Mouse (Mus musculus) brain, embryonic 14.5 days (tissue): ENCODE results near the gene Aagab. TPM values are rescaled to one million over a fixed set of nuclear protein-coding genes. Genes with fewer than 3 reads are reported as not detected.
A peak's percentile ranks its signal among the peaks of the same experiment; 100 is the strongest.

Experiments
- DNase-seq: peaks from one replicate; pipeline ENCODE4 v3.0.0-alpha.2; 2011; ENCODE audit warnings: low read depth
- CTCF ChIP-seq: fragments of 200-500 bp; IDR thresholded peaks from 2 replicates; pipeline ENCODE4 v1.5.1; 2012; ENCODE audit warnings: inconsistent platforms, mild to moderate bottlenecking, moderate library complexity, borderline replicate concordance; ENCODE audit not compliant: insufficient read depth, insufficient read length; ENCODE audit errors: extremely low read depth
- POLR2A ChIP-seq: fragments of 200-500 bp; IDR thresholded peaks from 2 replicates; pipeline ENCODE4 v1.6.1; 2012; ENCODE audit warnings: mild to moderate bottlenecking, inconsistent platforms, borderline replicate concordance; ENCODE audit not compliant: poor library complexity, insufficient read depth, insufficient read length, severe bottlenecking; ENCODE audit errors: extremely low read depth
- polyA plus RNA-seq: library from polyadenylated mRNA; depleted of rRNA; stranded (reverse); fragments of >200 nt; gene quantifications from 2 replicates; pipeline ENCODE4 v1.2.3, GENCODE M21; 2012

Aagab gene
- polyA plus RNA-seq, 1 experiment: 27.9 TPM

- TF ChIP-seq POLR2A (no peak), CTCF (no peak)
- no peak for DNase-seq
Measured at GRCm38 (mm10) chr9:63581778-63582177, 20.7 kb upstream of the Aagab start.

- TF ChIP-seq POLR2A (no peak), CTCF (no peak)
- DNase-seq: no peak
Measured at GRCm38 (mm10) chr9:63585251-63585650, 17.2 kb upstream of the Aagab start.

GRCm38 (mm10) chr9:63589209-63589608 is 13.3 kb upstream of the Aagab start:
- TF ChIP-seq POLR2A (no peak), CTCF (no peak)
- no peak for DNase-seq

GRCm38 (mm10) chr9:63590592-63590991 is 11.9 kb upstream of the Aagab start:
- no peak for DNase-seq
- TF ChIP-seq CTCF: no peak
- TF ChIP-seq POLR2A: no peak

- TF ChIP-seq POLR2A (no peak), CTCF (no peak)
- DNase-seq: no peak
Measured at GRCm38 (mm10) chr9:63591661-63592256, 10.7 kb upstream of the Aagab start.

GRCm38 (mm10) chr9:63595032-63595431 is 7.4 kb upstream of the Aagab start:
- DNase-seq: no peak
- TF ChIP-seq POLR2A (no peak), CTCF (no peak)

GRCm38 (mm10) chr9:63595652-63596051 is 6.8 kb upstream of the Aagab start:
- TF ChIP-seq POLR2A (no peak), CTCF (no peak)
- peak; percentile 67 for DNase-seq

- peak; percentile 48 for DNase-seq
- TF ChIP-seq CTCF (no peak), POLR2A (no peak)
Measured at GRCm38 (mm10) chr9:63596660-63597059, 5.8 kb upstream of the Aagab start.

- TF ChIP-seq POLR2A: no peak
- no peak for TF ChIP-seq CTCF
- DNase-seq: no peak
Measured at GRCm38 (mm10) chr9:63603849-63604248, 1.4 kb downstream of the Aagab start.

- TF ChIP-seq POLR2A: no peak
- peak; percentile 14; the same call in 1 of the 2 replicates for TF ChIP-seq CTCF
- DNase-seq: no peak
Measured at GRCm38 (mm10) chr9:63606594-63606993, 4.1 kb downstream of the Aagab start.

GRCm38 (mm10) chr9:63608006-63608405 is 5.5 kb downstream of the Aagab start:
- DNase-seq: no peak
- TF ChIP-seq CTCF (no peak), POLR2A (no peak)

- TF ChIP-seq CTCF (no peak), POLR2A (no peak)
- no peak for DNase-seq
Measured at GRCm38 (mm10) chr9:63609246-63609645, 6.8 kb downstream of the Aagab start.
